Mouse (Mus musculus) midbrain, embryonic 14.5 days (tissue): ENCODE results near the gene Olfr1358. TPM values are rescaled to one million over a fixed set of nuclear protein-coding genes. Genes with fewer than 3 reads are reported as not detected.

Source experiments
- ATAC-seq: fragments of 200-750 bp; cut with Nextera tagmentation; 2 replicates; pipeline ENCODE4 v1.8.0; 2017; ENCODE audit warnings: moderate number of reproducible peaks, moderate library complexity; ENCODE audit not compliant: low FRiP score, low TSS enrichment
- DNase-seq: peaks from one replicate; pipeline ENCODE4 v3.0.0-alpha.2; 2015
- H3K27ac ChIP-seq: fragments of 300-500 bp; sonication (generic); replicated peaks from 2 replicates; pipeline ENCODE4 v1.5.1; 2014; ENCODE audit warnings: mild to moderate bottlenecking, low read depth, low read length, moderate library complexity
- H3K27me3 ChIP-seq: fragments of 300-500 bp; sonication (generic); 2 replicates; pipeline ENCODE4 v1.6.1; 2014; ENCODE audit warnings: low read length, control low read depth, mixed read lengths; ENCODE audit not compliant: control insufficient read depth, insufficient read depth
- H3K36me3 ChIP-seq: fragments of 300-500 bp; sonication (generic); 2 replicates; pipeline ENCODE4 v1.6.1; 2014; ENCODE audit warnings: low read length, control low read depth; ENCODE audit not compliant: control insufficient read depth, insufficient read depth
- H3K4me1 ChIP-seq: fragments of 300-500 bp; sonication (generic); 2 replicates; pipeline ENCODE4 v1.6.1; 2014; ENCODE audit warnings: mild to moderate bottlenecking, antibody characterized with exemption, low read length, control low read depth; ENCODE audit not compliant: control insufficient read depth, insufficient read depth
- H3K4me2 ChIP-seq: fragments of 300-500 bp; sonication (generic); 2 replicates; pipeline ENCODE4 v1.6.1; 2014; ENCODE audit warnings: mild to moderate bottlenecking, low read length, moderate library complexity
- H3K4me3 ChIP-seq: fragments of 300-500 bp; sonication (generic); replicated peaks from 2 replicates; pipeline ENCODE4 v1.5.1; 2014; ENCODE audit warnings: low read depth, low read length
- H3K9ac ChIP-seq: fragments of 300-500 bp; sonication (generic); replicated peaks from 2 replicates; pipeline ENCODE4 v1.6.1; 2014; ENCODE audit warnings: mild to moderate bottlenecking, low read length, moderate library complexity
- H3K9me3 ChIP-seq: fragments of 300-500 bp; sonication (generic); 2 replicates; pipeline ENCODE4 v1.6.1; 2016; ENCODE audit warnings: low read length, control low read depth, mixed read lengths; ENCODE audit not compliant: control insufficient read depth
- WGBS: fragments of 180-500 bp; shearing (Covaris S2); extraction: QIAGEN DNeasy Blood & Tissue Kit; methylation state at CpG from one replicate; pipeline ENCODE4 v1.1.7; 2014; 5-methylcytosine and 5-hydroxymethylcytosine counted together
- microRNA-seq: library from miRNA; unstranded; fragments of <30 nt; microRNA quantifications from one replicate; pipeline ENCODE4, GENCODE M21; 2016
- polyA plus RNA-seq: library from polyadenylated mRNA; unstranded; fragments of >200 nt; fragmentation: Nextera tagmentation; extraction: Ambion mirVana; gene quantifications from 2 replicates; pipeline ENCODE4 v1.2.1, GENCODE M21; 2014

The Olfr1358 gene
- polyA plus RNA-seq, 1 experiment from 2014 or later, result not detected

GRCm38 (mm10) chr10:78525511-78525910, 8.3 kb downstream of the Olfr1358 start:
- WGBS, result 64% methylated on average over 4 of the region's 4 CpGs
- no peak overlapping the region for H3K4me3 ChIP-seq
- no peak overlapping the region for H3K9ac ChIP-seq
- no peak overlapping the region for H3K27ac ChIP-seq
- ATAC-seq, result no peak
- no peaks in the 10 kb centered on the region for H3K36me3 ChIP-seq
- H3K4me1 ChIP-seq, result no peaks in the 10 kb centered on the region
- DNase-seq, result no peak
- no peaks in the 10 kb centered on the region for H3K27me3 ChIP-seq
- no peak overlapping the region for H3K4me2 ChIP-seq
- H3K9me3 ChIP-seq, result no peaks in the 10 kb centered on the region

GRCm38 (mm10) chr10:78540943-78541342, 23.7 kb downstream of the Olfr1358 start:
- no peaks in the 10 kb centered on the region for H3K9me3 ChIP-seq
- H3K27me3 ChIP-seq, result no peaks in the 10 kb centered on the region
- no peaks in the 10 kb centered on the region for H3K36me3 ChIP-seq
- WGBS, result 70% methylated on average over 2 of the region's 2 CpGs
- no peak overlapping the region for H3K9ac ChIP-seq
- ATAC-seq (no peak), DNase-seq (peak; percentile 7)
- H3K4me3 ChIP-seq, result no peak overlapping the region
- H3K4me2 ChIP-seq, result no peak overlapping the region
- H3K4me1 ChIP-seq, result no peaks in the 10 kb centered on the region
- H3K27ac ChIP-seq, result no peak overlapping the region

- DNase-seq, result no peak
- Histone ChIP-seq H3K4me1 (no peaks in the 10 kb centered on the region), H3K27ac (no peak overlapping the region), H3K27me3 (no peaks in the 10 kb centered on the region), H3K9ac (no peak overlapping the region), H3K36me3 (no peaks in the 10 kb centered on the region), H3K4me3 (no peak overlapping the region), H3K4me2 (no peak overlapping the region), H3K9me3 (no peaks in the 10 kb centered on the region)
- ATAC-seq, result no peak
- WGBS, result 88% methylated on average over 1 of the region's 1 CpGs
These were observed 47.8 kb downstream of the Olfr1358 start for GRCm38 (mm10) chr10:78565070-78565469.

GRCm38 (mm10) chr10:78569191-78569590, 52.0 kb downstream of the Olfr1358 start:
- H3K36me3 ChIP-seq, result no peaks in the 10 kb centered on the region
- no peak overlapping the region for H3K9ac ChIP-seq
- H3K9me3 ChIP-seq, result no peaks in the 10 kb centered on the region
- WGBS, result 84% methylated on average over 3 of the region's 3 CpGs
- ATAC-seq (no peak), DNase-seq (no peak)
- no peaks in the 10 kb centered on the region for H3K4me1 ChIP-seq
- H3K4me2 ChIP-seq, result no peak overlapping the region
- H3K4me3 ChIP-seq, result no peak overlapping the region
- H3K27me3 ChIP-seq, result no peaks in the 10 kb centered on the region
- no peak overlapping the region for H3K27ac ChIP-seq

GRCm38 (mm10) chr10:78569686-78570085, 52.5 kb downstream of the Olfr1358 start:
- Histone ChIP-seq H3K9ac (no peak overlapping the region), H3K4me3 (no peak overlapping the region), H3K9me3 (no peaks in the 10 kb centered on the region), H3K27me3 (no peaks in the 10 kb centered on the region), H3K4me2 (no peak overlapping the region), H3K4me1 (no peaks in the 10 kb centered on the region), H3K36me3 (no peaks in the 10 kb centered on the region), H3K27ac (no peak overlapping the region)
- ATAC-seq, result no peak
- WGBS, result 65% methylated on average over 3 of the region's 3 CpGs
- no peak for DNase-seq

Small RNA genes within 50 kb of the gene (microRNA-seq; reads per million reads assigned to microRNA genes)
- gene Gm27541, result not detected

Other genes starting within 250 kb of the Olfr1358 start
- gene Agpat3, start 164.9 kb upstream of the Olfr1358 start, polyA plus RNA-seq, result 61.4 and 68.0 TPM in 2 replicates
- 305 and 353 TPM in 2 replicates for gene Rrp1, start 104.4 kb upstream of the Olfr1358 start, polyA plus RNA-seq
- gene Cstb, start 91.8 kb upstream of the Olfr1358 start, polyA plus RNA-seq, result 100 and 102 TPM in 2 replicates
- 22.6 and 23.7 TPM in 2 replicates for gene Pdxk, start 52.5 kb upstream of the Olfr1358 start, polyA plus RNA-seq
- 46.4 and 48.5 TPM in 2 replicates for gene Ilvbl, start 56.9 kb downstream of the Olfr1358 start, polyA plus RNA-seq
- 2.3 and 4.3 TPM in 2 replicates for gene Syde1, start 74.5 kb downstream of the Olfr1358 start, polyA plus RNA-seq
- not detected in 2 replicates for gene Olfr1357, start 100.6 kb downstream of the Olfr1358 start, polyA plus RNA-seq
- not detected in 2 replicates for gene Casp14, start 200.9 kb downstream of the Olfr1358 start, polyA plus RNA-seq
- gene Ccdc105, start 235.6 kb downstream of the Olfr1358 start, polyA plus RNA-seq, result 0.34 and 0.43 TPM in 2 replicates